Mouse (Mus musculus): Measurements from ENCODE around the gene Vwf.

Gene Vwf

DNA sequence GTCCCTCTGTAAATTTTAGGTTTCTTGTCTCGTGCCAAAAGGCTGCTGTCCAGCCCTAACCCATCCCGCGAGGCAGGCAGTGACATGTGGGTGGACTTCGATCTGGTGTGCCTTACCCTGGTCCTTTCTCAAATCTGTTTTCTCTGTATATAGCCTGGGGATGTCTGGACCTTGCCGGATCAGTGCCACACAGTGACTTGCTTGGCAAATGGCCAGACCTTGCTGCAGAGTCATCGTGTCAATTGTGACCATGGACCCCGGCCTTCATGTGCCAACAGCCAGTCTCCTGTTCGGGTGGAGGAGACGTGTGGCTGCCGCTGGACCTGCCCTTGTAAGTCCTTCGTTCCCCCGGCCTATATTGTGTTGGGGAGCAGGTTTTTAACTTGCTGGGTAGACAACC, 102.4 kb downstream of the Vwf start:
- DNase-seq, result no peak

DNA sequence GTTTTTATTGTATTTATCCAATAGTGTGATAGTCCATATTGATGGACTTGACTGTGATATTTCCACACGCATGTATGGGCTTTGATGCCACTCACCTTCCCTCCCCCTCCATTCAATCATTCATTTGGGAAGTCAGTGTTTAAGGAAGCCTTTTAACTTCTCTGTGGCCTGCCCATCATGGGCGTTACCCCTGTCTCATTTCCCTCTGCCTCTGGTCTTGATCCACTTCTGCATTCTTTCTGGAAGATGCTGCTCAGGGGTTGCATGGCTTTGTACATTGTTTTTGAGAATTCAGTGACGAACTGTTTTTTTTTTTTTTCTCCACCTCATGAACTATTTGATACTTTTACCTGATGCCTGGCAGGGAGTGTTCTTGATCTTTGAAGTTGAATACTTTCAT, 104.8 kb downstream of the Vwf start:
- DNase-seq, result no peak

DNA sequence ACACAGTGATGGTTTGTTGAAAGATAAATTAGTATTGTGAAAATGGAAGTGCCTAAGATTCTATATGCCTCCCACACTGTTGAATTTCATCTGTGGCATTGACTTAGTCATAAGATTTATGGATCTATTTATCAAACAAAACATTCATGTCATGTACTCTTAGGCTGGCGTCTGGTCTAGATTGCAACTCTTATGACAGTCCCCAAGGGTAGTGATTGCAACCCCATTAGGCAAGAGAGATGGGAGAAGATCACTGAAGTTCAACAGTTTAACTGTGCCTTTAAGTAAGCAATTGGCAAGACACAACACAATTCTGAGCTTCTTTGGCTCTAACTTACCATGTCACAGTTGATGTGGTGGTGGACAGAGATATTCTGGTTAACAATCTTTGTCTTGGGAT, 106.8 kb downstream of the Vwf start:
- DNase-seq, result no peak

DNA sequence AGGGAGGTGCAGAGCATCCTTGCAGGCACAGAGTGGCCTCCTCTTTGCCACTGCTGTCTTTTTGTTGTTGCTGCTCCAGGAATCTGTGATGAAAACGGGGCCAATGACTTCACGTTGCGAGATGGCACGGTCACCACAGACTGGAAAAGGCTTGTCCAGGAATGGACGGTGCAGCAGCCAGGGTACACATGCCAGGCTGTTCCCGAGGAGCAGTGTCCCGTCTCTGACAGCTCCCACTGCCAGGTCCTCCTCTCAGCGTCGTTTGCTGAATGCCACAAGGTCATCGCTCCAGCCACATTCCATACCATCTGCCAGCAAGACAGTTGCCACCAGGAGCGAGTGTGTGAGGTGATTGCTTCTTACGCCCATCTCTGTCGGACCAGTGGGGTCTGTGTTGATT, 110.3 kb downstream of the Vwf start:
- DNase-seq, result no peak

DNA sequence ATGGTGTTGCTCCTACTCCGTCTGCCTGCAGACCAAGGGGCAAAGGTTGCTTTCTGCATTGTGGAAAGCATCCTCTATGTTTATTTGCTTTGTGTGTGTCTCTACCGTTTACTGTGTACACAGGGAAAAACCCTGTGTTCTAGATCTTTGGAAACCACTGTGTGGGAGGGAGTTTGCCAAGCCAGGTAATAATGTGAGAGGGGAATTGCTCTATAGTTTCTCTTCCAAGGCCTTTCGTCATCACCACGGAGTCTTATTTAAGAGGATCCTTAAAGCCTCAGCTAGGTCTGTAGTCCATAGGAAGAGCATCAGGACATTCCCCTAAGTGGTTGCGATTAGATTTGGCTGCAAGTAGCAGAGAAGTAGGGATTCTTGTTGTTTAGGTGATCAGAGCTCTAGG, 111.4 kb downstream of the Vwf start:
- no peak for DNase-seq

DNA sequence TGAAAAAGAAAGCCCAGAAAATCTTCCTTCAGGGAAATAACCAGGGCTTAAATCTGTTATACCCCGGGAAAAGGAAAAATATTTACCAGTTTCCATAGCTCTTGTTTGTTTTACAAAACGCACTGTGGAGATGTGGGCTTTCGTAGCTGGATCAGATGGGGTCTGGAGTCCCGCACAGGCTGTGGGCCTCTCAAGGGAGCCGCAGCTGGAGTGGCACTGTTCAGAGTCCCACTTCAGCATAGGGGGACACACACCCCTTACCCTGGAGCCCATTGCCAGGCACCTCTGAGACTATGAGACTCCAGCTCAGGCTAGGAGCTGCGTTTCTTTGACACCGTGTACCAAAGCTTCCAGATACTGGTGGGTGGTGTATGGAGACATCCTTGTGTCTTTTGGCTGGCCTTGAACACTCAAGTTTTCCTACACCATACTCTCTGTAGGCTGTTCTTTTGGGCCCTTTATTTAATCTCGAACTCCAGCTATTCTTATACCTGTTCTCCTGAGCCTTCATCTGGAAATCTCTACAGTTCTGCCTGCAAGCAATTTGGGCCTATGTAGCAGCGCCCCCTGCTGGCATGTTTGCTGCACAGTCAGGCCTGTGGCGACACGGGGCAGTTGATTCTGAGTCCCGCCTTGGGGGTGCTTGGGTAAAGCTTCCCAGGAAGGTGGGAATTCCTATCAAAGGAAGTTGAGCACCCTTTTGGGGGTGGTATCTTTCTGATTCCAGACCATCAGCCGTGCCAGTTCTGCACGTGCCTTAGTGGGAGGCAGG, 114.7 kb downstream of the Vwf start:
- peak; percentile 17 to 63 for DNase-seq

DNA sequence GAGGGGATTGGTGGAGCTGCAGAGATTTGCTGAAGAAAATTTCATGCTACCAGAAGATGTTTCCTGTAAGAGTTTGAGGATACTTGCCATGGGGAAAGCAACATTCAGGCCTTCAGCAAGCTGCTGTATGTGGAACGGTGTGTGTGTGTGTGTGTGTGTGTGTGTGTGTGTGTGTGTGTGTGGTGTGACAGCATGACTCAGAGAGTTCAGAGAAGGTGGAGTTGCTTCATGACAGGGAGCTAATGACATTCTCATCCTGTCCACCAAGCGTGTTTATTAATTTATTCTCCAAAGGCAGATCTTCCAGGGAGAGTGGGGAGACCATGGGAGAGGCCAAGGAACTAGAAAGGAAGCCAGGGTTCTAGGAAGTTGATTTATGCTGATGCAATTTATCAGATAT, 117.3 kb downstream of the Vwf start:
- no peak for DNase-seq

DNA sequence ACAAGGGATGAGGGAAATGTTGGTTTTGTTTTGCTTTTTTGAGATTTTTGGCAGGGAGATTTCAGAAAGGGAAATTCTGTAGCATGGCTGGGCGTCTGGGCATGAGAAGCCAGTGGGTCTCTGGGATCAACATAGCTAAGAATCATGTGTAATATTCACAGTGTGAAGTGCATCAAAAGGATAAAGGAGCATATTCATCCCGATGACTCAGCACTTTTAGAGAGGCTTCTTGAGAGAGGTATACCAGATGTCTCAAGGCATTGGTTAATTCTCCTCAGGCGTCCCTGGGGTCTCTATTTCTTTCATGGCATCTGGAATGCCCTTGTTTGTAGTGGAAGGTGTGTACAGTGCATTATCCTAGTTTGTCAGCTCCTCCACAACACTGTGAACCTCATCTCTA, 125.3 kb downstream of the Vwf start:
- no peak for DNase-seq

DNA sequence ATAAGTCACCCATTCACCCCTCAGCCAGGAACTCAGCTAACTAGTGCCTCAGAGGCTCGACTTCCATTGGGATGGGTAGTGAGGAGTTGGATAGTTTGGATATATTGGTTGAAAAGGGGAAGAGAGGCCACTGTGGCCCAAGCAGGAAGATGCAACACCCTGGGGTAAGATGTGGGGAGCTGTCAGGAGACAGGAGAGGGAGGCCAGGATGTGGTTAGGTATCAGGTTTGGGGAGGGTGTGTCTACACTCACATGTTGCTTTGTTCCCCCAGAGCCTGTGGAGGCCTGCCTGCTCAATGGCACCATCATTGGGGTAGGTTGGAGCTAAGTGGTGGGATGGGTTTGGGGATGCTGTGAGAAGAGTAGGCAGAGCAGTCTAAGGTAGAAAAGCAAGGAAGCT, 131.9 kb downstream of the Vwf start:
- no peak for DNase-seq

DNA sequence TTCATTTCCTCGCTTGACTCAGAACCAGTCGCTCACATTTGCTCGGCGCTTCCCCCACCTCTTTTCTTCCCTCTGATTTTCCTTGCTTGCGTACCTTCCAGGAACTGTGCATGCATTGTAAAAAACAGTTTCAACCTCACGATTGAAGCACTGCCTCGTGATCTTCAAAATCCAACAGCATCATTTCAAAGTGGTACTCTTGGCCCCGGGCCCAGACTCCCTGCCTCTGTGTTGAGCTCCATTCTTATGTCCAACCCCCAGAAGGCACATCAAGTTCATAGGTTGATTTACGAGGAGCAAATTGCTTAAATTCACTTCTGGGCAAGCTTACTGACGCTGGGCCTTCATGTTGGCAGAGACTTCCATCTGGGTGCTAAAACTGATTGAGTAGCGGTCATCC, 134.0 kb downstream of the Vwf start:
- no peak for DNase-seq

DNA sequence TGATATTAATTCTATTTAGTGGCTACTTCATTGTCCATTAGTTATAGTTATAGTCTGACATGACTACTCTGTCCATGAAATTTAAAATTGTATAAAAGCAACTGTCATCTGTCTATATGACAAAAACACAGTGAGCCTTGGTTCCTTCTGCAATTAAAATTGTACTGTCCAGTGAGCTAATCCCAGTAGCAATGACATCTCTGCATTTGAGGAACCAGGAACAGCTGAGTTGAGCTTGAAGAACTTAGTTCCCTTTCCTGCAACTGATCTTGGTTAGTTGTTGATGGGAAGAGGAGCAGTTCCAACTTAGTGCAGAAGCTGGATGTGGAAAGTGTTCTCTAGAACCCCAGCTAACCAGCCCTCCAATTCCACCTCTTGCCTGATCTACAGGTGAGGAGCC, 138.8 kb downstream of the Vwf start:
- no peak for DNase-seq

DNA sequence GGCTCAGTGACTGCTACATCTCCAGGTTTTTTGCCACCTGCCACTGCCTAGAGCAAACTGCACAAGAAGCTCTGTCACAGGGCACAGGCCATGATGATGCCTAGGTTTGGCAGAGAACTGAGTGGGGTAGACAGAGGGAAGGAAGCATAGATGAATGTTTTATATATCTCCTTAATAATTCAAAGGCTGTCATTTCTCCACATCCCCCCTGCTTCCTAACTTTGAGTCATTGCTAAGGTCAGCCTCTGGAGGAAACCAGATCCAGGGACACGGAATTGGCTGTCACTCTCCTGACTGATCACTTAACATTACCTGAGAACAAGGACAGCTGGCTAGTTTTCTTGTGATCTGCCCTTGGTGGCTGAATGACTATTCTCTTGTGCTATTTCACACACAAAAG, 141.4 kb downstream of the Vwf start:
- DNase-seq, result no peak

DNA sequence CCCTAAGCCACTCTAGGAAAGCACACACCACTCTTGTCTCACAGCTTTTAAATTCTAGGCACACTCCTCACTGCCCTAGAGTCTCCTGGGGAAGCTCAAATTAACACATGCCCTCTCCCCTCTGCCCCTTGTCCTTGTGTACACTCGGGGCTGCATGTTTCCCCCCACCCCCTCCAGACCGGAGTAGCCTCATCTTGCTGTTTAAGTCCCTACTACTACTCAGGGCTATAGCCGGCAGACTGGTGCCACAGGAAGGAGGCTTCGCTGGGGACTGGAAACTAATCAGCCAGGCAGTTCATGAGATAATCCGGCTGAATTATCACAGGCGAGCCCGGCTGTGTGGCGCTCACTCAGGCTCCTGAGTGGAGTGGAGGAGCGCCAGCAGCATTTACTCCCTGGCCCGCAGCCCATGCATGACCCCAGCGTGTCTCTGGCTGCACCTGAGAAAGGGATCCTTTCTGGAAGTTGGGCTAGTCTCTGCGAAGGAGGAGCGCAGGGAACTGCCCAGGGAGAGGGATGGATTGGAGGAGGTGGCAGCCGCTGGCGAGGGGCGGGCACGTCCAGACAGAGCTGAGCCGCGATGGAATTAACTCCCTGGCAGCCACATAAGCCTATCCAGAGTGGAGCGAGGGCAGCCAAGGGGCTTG, 143.6 kb downstream of the Vwf start, which contains the start of gene Ano2:
Gene Ano2, plus strand, starts transcription at position 363 of the 647 bp plus-strand sequence.
- no peak for DNase-seq

DNA sequence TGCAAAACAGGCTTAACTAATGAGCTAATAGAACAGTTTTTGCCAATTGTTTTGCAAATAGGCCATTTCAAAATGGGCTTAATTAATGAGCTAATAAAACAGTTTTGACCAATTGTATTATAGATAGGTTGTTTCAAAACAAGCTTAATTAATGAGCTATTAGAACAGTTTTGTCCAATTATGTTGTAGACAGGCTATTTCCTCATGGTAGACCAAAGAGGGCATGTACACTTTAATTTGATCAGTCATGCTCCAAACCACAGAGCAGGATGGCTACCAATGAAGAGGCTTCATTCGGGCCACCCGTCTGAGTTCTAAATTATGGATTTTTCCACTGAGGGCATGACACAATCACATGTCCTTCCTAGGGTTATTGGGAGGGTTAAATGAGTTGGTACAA, 154.6 kb downstream of the Vwf start:
- DNase-seq, result no peak

DNA sequence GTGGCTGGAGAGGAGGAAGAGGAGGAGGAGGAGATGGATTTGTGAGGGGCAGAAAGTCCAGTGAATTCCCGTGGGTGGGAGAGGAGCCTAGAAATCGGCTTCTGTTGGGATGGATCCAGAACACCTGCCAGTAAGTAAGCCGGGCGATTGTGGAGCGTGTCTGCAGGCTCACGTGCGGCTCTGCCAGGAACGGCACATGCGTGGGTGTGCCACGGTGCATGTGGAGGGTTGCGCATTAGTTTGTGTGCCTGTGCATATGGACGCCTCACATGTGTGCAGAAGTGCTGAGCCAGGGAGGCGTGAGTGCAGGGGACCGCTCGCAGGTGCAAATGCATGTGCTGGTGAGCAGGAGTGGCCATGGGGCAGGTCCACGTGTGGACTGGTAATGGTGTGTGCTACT, 164.7 kb downstream of the Vwf start:
- no peak for DNase-seq

DNA sequence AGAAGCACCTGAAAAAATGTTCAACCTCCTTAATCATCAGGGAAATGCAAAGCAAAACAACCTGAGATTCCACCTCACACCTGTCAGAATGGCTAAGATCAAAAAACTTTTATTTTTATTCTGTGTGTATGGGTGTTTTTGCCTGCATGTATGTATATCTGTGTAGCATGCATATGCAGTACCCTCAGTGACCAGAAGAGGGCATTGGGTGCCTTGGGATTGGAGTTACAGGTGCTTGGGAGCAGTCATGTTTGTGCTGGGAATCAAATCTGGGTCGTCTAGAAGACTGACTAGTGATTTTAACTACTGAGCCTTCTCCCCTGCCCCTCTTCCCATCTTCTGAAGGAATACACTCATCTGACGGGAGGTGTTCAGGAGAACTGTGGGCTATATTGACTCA, 179.8 kb downstream of the Vwf start:
- no peak for DNase-seq

DNA sequence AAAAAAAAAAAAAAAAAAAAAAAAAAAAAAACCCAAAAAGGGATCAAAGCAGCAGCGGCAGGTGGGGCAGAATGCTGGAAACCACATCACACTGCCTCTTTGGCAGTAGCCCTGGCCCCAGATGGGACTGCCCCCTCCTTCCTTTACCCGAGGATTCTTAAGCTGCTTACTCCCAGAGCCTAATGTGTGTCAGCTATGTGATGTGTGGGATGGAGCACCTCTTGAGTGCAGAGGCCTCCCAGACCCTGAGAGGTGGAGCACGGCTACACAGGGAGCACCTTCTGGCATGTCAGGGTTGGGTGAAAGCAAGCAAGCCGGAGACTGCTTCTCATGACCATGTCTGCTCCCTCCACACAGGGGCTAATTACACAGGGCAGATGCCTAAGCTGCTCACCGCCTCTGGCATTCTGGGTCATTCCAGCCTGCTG, 180.9 kb downstream of the Vwf start:
- DNase-seq, result no peak

DNA sequence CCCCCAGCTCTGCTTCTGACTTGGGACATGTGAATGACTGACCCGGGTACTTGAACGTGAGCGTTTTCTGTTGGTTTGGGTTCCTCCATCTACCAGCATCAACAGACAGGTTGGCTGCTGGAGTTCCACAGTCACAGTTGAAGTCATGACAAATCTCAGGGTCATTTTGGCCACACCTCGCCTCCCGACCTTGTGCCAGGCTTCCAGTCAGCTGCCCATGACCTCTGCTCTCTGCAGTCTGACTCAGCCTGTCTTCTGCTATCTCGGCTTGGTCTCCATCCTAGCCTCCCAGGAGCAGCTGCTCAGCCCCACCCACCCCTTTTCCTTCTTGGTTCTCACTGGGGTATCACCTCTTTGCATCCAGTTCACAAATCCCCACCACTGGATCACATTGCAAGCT, 182.9 kb downstream of the Vwf start:
- no peak for DNase-seq

DNA sequence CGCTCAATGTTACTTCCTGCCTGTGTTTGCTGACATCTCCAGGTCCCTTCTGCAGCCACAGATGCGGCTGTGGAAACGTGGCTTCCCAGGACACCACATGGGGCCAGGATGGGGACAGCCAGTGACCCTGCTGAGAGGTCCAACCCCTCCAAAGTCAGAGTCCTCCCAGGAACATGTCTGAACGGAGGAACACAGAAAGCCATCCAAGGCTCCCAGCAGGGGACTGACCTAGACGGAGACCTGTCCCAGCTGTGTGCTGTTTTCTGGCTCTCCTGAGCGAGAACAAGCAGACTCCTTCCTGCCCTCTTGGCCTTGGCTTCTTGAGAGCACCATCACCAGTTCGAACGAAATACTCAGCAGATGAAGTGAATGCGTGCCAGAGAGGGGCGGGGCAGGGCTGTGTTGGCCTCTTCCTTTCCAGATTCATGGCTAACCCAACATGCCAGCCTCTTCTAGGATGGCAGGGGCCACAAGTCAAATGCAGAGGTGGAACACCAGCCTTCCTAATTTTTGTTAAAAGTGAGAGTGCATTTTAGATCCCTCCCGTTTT, 183.5 kb downstream of the Vwf start:
- DNase-seq, result no peak
